Mouse (Mus musculus) gastrocnemius, adult 18-20 months (tissue): Measurements from ENCODE around the gene Itga2. TPM values are rescaled to one million over a fixed set of nuclear protein-coding genes. Genes with fewer than 3 reads are reported as not detected.

Source experiments
- DNase-seq: peaks from one replicate; pipeline ENCODE4 v3.0.0; 2021; ENCODE audit warnings: low spot score
- total RNA-seq, 2 experiments: library from RNA; stranded (reverse); gene quantifications; 2 replicates each; pipeline ENCODE4 v1.2.3; 2021

Gene Itga2
- total RNA-seq, 2 experiments from 2014 or later: 0.33 to 0.43 TPM

DNA sequence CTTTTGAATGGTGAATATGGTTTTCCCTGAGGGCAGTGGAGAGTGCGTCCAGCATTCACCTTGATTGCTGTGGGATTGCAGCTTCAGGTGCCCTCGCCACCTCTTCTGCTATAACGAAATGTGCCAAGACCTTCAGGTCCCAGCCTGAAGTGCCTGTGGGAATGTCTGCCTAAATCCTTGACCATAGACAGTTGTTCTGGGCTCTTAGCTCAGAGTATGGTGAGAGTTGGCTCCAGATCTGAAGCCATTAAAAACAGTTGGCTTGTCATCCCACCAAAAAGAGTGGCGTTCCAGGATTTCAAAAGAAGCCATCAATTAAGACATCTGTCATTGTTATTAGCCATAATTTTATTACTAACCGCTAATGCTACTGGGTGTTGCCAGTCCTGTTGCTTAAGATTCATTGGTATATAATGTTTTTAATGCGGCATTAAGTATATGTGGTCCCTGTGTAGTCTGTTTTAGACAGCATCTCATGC, 106.5 kb downstream of the Itga2 start:
- no peak for DNase-seq

GRCm38 (mm10) chr13:114822871-114823270, 109.0 kb downstream of the Itga2 start:
- DNase-seq: no peak

GRCm38 (mm10) chr13:114818513-114818912, 113.4 kb downstream of the Itga2 start:
- peak; percentile 46 for DNase-seq

DNA sequence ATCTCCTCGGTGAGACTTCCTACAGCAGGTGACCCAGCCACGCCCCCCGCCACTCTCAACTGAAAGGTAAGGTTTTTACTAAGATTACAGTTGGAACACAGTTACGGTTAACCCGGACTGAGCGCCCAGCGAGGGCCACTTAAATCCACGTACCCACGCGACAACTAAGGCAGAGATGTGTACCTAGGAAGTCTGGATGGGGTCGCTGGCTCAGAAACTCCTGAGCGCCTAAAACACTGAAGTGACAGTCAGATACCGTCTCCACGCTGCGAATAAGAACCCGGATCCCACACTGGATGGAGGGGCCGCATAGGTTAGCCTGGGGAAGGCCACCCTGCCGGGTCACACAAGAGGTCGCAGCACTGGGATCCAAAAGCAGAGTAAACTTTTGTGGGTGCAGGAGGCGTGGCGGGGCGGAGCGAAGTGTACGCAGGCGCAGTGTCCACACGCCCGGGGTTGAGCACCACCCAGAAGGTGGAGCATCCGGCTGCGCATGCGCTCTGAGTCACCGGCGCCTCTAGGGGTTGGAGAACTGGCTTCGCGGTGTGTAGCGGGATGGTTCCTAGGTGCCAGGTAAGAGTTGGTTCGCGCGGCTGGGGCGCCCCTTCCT, 114.0 kb downstream of the Itga2 start, which contains the start of gene Mocs2:
Gene Mocs2 (plus strand): TSS at position 486 of the 610 bp plus-strand sequence.
- peak; percentile 94 for DNase-seq

- no peak for DNase-seq
These were observed 122.2 kb downstream of the Itga2 start for GRCm38 (mm10) chr13:114809624-114810210.

DNA sequence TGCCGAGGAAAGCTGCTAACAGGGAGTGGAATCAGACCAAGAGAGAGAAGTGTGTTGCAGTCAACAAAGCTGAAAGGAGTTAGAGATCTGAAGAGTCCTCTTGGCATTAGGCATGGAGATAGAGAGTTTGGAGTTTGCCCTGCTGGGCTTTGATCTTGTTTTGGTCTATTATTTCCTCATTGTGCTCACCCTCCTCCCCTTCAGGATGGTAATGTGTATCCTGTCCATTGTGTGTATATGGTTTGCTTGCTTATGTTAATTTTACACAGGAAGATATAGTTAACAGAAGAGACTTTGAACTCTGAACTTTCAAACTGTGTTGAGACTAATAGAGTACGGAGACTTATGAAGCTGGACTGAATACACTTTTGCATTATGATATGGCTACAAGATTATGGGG, 128.9 kb downstream of the Itga2 start:
- DNase-seq: no peak

DNA sequence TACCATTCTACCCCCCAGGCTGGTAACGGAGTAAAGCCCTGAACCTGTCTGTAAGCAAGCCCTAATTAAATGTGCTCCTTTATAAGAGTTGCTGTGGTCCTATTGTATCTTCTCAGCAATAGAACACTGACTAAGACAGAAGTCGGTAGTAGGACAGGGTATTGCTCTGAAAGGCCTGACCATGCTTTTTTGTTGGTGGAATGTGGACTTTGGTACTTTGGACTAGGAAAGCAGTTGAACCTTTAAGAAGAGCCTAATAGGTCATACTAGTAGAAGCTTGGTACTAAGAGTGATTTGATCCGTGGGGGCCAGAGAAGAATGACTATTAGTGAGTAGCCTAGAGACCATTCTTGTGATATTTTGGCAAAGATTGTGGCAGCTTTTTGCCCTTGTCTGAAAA, 130.0 kb downstream of the Itga2 start:
- no peak for DNase-seq

GRCm38 (mm10) chr13:114793250-114794030, 138.5 kb downstream of the Itga2 start:
- peak; percentile 64 for DNase-seq

- DNase-seq: peak; percentile 42
These were observed 140.4 kb downstream of the Itga2 start for GRCm38 (mm10) chr13:114791511-114791910.

Other genes starting within 250 kb of the Itga2 start
- 10 to 100 TPM; 40.3 to 49.3 TPM for gene Mocs2, start 113.9 kb downstream of the Itga2 start, total RNA-seq
- gene Pelo, start 158.1 kb upstream of the Itga2 start, total RNA-seq: 10 to 100 TPM; 10.3 to 11.1 TPM
- 1 to 10 TPM; 1.5 to 1.6 TPM for gene Gm49395, start 169.8 kb upstream of the Itga2 start, total RNA-seq
- 1 to 10 TPM; 8.0 to 8.4 TPM for gene Itga1, start 169.9 kb upstream of the Itga2 start, total RNA-seq